Mouse (Mus musculus) heart, postnatal 10 days (tissue): ENCODE data around the gene Clcn7. TPM values are rescaled to one million over a fixed set of nuclear protein-coding genes. Genes with fewer than 3 reads are reported as not detected.
"Not testable (repeated sequence)": the region's sequence is repeated elsewhere in the genome, so short reads cannot be mapped to it uniquely, and the experiment has no call there.

Source experiments
- DNase-seq, 2 experiments: peaks; one replicate each; pipeline ENCODE4 v3.0.0; 2021
- intact Hi-C: fragments of 180-260 bp; cut with DNase I; formaldehyde crosslinking; loops from one replicate; pipeline ENCODE4 v1.15.1; 2025
- total RNA-seq, 2 experiments: library from RNA; stranded (reverse); gene quantifications; 2 replicates each; pipeline ENCODE4 v1.2.3; 2021

Clcn7 gene
- total RNA-seq, 2 experiments from 2014 or later: 27.7 to 28.8 TPM

DNA sequence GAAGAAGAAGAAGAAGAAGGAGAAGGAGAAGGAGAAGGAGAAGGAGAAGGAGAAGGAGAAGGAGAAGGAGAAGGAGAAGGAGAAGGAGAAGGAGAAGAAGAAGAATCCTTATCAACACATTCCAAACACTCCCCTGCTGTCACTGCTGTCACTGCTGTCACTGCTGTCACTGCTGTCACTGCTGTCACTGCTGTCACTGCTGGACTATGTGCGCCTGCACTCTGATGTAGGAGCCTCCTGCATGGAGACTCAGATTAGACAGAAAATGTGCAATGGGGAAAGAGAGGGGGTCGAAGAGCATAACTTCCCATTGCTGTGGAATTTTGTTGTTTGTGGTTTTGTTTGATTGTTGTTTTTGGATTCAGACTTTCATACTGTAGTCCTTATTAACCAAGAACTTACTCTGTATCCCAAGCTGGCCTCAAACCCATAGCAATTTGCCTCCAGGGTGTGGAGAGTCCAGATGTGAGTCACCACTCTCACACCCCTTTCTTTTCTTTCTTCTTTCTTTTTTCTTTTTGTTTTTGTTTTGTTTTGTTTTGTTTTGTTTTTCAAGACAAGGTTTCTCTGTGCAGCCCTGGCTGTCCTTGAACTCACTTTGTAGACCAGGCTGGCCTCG is 7.6 kb upstream of the Clcn7 start:
- intact Hi-C loops, DNase-seq: not testable (repeated sequence)

DNA sequence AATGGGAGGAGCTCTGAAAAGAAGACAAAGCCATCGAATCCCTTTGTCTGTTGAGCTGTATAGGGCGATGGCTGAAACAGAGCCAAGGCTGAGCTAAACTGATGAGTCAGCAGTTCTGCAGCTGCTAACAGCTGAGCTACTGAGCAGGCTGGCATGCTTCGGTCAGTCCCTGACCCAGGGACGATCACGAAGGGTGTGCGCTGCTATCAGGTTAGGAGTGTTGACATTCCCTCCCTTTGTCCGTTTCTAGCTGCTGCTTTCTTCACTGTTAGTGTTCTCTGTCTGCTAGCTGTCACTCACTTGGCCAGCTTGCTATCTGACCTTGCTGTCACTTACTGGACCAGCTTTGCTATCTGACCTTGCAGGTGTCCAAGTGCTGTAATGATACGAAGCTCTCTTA is 6.1 kb upstream of the Clcn7 start:
- intact Hi-C loops: no loop called here

DNA sequence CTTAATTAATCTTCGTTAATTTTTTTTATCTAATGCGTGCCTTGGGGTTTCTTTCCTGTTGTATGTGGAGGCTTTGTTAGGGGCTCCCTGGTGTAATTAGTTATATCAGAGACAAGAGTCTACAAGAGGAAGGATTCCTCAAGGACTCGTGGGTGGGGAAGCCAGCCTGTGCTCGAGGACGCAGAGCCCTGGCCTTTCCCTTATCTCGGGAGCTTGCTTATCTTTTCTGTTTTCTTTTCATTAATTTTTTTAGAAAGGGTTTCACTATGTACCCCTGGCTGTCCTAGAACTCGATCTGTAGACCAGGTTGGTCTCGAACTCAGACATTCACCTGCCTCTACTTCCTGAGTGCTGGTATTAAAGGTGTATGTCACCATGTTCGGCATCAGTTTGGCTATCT is 5.5 kb upstream of the Clcn7 start:
- DNase-seq: no peak
- intact Hi-C loops: no loop called here

More for the DNA sequence above, 6.1 kb upstream of the Clcn7 start:
- peak; percentile 47 to 53 for DNase-seq

DNA sequence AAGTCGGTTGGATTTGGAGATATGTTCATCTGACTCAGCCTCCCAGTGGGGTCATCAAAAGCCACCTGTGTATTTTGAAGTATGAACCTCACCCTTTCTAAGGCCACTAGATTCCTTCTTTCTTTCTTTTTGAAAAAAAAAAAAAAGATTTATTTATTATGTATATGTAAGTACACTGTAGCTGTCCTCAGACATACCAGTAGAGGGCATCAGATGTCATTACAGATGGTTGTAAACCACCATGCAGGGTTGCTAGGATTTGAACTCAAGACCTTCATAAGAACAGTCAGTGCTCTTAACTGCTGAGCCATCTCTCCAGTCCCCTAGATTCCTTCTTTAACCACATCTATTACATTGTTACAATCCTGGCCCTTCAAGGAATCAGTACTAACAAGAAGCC is 3.1 kb upstream of the Clcn7 start:
- DNase-seq: no peak
- intact Hi-C loops: loop anchor here (5.0 kb wide), 1 partner anchor 142 kb away; the partner anchor contains the start of gene Ube2i

DNA sequence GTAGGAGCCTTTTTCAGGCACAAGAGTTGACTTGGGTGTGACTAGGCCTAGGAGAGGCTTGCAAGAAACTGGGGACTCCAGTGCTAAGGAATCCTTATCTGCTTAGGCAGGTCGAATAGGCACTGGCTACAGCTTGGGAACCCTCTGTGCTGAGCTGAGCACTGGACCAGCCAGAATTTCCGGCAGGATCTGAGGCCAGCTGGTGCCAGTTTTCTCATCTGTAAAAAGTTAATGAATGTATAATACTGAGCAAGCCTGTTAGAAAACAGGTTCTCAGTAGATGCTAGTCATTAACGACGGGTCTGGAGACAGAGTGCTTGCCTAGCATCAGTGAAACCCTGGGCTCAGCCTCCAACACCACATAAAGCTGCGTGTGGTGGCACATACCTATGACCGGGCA is 2.4 kb downstream of the Clcn7 start:
- DNase-seq: no peak
- intact Hi-C loops: no loop called here

DNA sequence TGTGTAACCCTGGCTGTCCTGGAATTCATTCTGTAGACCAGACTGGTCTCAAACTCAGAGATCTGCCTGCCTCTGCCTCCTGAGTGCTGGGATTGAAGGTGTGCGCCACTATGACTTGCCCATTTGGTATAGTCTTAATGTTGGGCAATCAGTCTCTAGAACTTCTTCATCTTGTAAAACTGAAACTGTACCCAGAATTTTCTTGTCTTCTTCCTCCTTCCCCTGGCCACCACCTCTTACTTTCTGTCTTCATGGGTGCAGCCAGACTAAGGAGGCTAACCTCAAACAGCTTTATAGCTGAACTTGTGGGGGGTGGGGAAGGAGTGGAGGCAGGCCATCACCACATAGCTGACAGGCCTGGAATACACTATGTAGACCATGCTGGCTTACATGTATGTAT is 5.6 kb downstream of the Clcn7 start:
- intact Hi-C loops: no loop called here
- DNase-seq: no peak

DNA sequence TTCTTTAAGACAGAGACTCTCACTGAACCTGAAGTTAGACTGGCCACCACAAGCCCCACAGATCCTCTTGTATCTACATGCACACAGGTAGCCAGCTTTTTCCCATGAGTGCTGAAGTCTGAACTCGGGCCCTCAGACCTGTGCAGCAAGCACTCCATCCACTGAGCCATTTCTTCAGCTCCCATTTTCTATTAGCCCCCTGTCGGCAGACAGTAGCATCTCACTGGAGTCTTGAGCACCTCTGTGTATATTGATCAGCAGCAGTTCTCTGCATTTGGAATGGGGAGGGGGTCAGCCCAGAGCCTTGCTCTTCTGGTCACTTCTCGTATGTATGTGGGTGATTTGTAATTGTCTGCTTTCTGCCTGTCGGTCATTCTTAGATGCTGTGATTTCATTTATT is 6.8 kb downstream of the Clcn7 start:
- DNase-seq: peak in 1 of 2 experiments; percentile 25
- intact Hi-C loops: no loop called here

DNA sequence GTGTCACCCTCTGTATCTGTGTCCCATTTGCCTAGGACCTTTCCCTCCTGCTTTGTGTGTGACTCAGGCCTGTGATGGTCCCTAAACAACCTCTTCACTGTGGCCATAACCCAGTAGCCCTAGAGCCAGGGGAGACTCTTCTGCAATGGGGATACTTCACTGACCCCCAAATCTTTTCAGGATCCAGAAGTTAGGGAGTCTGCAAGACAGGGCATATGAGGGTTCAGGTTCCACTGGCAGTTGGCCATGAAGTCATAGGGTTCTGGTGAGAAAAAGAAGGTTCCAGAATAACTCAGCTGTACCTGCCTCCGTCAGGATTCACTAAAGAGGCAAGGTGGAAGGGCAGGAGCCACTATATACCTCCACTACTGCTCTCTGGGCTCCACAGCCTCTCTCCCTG is 29.0 kb downstream of the Clcn7 start, which contains the start of gene Ccdc154:
TSS of gene Ccdc154 (plus strand) at position 301 of the 400 bp plus-strand sequence.
- intact Hi-C loops: no loop called here
- DNase-seq: no peak

DNA sequence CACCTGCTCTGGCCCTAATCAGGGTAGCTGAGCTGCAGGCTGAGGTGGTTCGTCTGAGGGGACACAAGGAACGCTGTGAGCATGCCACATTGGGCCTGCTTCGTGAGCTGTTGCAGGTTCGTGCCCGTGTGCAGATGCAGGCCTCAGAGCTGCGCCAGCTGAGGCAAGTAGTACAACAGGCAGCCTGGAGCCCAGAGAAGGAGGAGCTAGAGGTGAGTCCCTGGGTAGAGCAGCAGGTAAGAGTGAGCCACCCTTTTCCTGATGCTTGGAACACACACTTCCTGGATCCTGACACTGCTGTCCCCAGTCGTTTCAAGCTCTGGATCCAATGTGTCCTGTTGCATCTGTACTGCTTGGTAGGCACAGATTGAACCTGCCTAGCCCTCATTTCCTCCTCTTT is 30.2 kb downstream of the Clcn7 start:
- DNase-seq: no peak
- intact Hi-C loops: no loop called here

DNA sequence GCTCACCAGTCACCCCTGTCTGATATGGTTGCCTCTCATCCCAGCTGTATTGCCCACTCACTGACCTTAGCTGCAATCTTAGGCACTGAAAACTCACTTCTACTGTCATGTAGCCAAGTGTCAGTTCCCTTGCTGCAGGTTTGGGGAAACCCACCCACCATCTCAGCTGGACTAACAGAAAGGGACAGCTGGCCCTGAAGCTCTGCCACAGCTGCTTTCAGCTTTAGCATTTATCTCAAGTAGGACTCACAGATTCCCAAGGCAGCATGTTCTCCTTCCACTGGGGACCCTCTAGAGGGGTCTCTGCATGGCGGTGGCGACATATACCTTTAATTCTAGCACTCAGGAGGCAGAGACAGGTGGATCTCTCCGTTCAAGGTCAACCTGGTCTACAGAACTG is 31.6 kb downstream of the Clcn7 start:
- intact Hi-C loops: no loop called here
- no peak for DNase-seq

DNA sequence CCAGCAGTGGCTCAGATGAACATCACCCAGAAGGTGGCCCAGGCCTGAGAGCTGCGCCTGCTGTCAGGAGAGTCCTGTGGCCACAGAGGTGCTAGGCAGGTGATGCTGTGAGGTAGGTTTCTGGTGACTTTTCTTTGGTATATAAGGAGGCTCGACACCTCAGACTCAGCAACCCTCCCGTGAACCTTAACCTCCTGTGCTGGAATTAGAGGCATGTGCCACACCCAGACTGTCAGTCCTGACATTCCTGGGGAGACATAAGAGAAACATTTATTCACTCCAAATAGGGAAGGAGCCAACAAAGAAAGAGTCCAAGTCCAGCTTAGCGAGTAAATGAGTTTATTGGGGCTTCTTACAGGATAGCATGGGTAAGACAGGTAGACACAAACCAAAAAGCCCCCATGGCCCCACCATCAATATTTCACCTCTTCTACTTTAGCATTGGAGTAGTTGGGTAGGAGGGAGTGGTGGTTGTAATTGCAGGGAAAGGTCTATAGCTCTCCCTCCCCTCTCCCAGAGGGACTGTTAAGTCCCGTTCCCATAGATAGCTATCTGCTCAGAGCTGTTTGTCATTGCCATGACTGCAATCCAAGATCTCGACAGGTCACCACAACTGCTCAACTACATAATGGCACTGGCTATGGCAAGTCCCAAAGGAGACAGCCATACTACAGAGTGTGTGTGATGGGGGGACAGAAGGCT is 32.9 kb downstream of the Clcn7 start:
- DNase-seq: no peak
- intact Hi-C loops: no loop called here

DNA sequence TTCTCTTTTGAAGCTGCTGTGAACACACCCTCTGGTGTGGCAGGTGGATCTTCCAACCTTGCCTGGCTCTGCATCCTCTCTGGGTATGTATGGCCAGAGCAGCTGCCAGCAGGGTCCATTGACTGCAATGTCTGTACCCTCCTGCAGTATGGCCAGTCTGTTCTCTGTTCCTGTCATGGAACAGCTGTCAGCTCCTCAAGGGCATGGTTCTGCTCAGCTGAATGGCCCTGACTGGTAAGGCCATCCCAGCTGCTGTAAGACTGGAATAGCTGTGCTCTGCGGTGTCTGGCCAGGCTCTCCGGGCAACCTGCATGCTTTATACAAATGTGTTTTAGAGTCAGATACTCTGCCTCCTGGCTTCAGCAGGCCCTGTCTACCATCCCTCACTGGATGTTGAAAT is 36.5 kb downstream of the Clcn7 start:
- intact Hi-C loops: no loop called here
- no peak for DNase-seq

DNA sequence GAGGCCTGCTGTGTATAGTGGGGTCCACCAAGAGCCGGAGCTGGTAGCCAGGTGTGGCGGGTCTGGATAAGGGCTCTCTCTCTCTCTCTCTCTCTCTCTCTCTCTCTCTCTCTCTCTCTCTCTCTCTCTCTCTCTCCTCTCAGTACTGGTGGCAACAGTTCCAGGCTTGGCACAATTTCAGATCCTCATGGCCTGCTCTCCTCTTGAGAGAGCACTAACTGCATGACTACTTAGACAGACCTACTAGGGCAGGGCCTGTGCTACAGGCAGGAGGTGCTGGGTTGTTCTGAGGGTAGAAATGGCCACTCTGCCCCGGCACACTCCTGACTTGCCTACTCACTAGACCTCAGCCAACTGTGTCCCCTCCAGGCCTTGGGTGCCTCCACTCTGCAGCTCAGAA is 39.4 kb downstream of the Clcn7 start:
- intact Hi-C loops: no loop called here
- no peak for DNase-seq

DNA sequence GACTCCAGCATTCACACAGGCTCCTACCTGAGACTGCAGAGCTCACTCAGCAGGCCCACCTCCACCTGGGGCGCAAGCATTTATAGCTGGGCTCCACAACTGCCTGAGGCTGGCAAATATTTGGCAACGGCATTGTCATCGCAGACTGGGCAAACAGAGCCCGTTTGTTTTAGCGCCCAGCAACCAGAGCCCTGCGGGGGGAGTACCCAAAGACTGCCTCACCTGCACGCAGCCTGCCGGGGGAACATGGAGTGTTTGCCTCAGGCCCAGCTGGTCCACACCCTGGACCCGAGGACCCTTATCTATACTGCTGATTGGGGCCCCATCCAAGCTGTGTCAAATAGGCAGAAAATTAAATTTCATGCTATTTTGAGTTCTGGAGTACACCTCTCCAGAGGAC is 42.2 kb downstream of the Clcn7 start, which contains the start of gene Gm38655:
TSS of gene Gm38655 (minus strand) at position 61 of the 400 bp plus-strand sequence.
- no peak for DNase-seq
- intact Hi-C loops: no loop called here

DNA sequence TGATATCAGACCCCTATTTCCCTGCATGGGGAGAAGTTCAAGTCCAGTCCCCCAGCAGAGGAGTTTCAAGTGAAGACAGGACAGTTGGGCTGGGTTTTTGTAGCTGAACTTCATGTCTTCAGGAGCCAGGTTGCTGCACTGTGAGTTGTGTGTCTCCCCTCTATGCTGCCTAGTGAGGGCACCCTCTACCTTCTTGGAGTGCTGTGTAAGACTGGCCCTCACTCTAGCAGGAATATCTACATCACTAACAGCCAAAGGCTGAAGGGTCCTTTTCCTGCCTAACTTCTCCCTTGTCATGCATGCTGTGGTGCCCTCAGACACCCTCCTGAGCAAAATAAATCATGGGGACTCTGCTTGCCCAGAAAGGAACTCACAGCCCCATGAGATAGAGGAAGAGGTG is 50.0 kb downstream of the Clcn7 start:
- DNase-seq: peak in 1 of 2 experiments; percentile 9
- intact Hi-C loops: loop anchor here (5.0 kb wide), 1 partner anchor 71 kb away; no protein-coding TSS in a partner anchor

DNA sequence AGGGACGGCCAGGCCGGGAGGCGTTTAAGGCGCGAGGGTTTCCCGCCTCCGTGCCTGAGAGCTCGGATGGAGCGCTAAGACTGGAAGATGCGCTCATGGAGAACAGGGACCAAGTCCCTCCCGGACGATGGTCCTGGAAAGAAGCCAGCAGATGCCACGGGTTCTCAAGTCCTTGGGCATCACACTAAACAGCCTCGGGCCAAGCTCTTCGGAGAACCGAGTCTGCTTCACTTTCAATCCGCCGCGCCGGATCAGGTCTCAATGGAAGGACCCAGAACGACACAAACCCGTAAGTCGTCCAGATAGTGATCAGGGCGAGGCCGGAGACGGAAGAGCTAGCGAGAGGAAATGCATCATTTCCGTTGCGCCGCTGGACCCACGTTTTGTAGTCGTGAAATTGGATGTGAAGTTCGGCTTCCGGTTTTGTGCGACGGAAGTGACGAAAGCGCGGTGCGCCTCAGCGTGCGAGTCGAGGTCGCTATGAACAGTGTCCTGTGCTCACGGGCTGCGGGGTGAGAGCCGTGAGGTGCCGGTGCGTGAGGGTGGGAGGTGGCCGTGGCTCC is 51.0 kb downstream of the Clcn7 start, which contains the start of gene BC003965:
TSS of gene BC003965 (plus strand) at position 426 of the 563 bp plus-strand sequence.
- intact Hi-C loops: loop anchor here (5.0 kb wide), 1 partner anchor 72 kb away; no protein-coding TSS in a partner anchor
- DNase-seq: peak; percentile 98 to 100

DNA sequence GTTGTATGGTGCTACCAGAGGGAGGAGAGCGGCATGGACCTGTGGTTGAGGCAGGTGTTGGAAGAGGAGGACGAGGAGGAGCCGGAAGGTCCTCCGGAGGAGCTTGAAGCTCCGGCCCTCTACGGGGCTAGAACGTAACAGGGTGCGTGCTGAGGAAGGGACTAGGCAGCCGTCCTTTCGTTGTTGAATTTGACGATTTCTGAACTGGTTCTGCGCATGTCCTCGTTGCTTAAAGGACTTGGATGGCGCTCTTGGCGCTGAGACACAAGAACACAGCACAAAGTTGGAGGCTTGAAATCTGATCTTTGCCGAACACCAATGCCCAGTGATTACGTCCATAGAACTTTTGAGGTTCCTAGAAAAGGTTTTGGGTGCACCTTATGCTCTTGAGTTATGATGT is 51.8 kb downstream of the Clcn7 start:
- intact Hi-C loops: loop anchor here (5.0 kb wide), 1 partner anchor 73 kb away; no protein-coding TSS in a partner anchor
- DNase-seq: no peak

DNA sequence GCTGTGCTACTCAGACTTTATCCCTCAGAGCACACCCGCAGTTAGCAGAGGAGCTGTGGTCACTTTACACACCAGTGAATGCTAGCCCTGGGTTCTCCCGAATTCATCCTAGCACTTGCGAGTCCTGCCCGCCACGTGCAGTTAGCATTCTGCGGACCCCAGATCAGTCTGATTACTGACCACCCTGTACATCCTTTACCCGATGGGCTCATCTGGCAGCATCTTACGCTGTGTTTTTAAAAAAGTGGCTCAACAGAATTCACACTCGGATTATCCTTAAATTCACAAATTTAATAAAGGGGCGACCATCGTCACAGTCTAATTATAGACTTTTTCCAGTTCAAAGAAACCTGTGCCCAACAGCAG is 54.6 kb downstream of the Clcn7 start:
- DNase-seq: no peak
- intact Hi-C loops: loop anchor here (2.0 kb wide), 1 partner anchor 87 kb away; the partner anchor contains the start of gene Ube2i

DNA sequence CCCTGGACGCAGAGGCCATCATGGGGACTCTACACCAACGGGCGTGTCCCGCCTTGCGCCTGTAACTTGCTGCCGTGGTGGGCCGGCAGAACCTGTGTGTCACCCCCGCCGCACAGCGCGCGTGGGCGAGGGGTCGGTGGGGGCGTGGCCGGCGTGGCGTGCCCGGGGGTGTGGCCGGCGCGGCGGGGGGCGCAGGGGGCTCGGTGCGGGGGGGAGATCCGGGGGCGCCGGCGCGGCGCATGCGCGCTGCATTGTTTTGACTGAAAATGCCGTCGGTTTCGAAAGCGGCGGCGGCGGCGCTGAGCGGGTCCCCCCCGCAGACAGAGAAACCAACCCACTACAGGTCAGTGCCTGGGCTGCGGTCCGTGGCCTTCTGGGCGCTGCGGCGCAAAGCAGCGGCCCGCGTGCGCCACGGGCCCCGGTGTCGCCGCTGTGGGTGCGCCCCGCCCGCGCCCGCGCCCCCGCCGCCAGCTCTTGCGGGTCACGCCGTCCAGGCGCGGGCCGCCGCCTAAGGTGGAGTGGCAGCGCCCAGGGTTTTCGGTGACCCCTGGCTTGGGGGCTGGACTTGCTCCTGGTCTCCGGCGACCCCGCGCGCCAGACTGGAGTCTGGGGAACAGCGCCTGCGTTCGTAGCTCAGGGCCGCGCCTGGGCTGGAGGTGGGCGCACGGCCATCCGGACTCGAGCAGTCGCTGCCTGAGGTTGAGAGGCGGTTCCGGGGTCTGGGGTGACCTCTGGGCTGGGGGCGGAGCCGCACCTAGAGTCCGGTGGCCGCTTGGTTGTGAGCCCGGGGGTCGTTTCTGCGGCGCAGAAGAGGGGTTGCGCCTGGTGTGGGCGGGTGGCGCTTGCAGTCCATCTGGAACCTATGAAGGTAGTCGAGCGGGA is 55.2 kb downstream of the Clcn7 start, which contains the start of gene Unkl:
TSS of gene Unkl (plus strand) at position 248 of the 882 bp plus-strand sequence.
- intact Hi-C loops: loop anchor here (2.0 kb wide), 1 partner anchor 86 kb away; the partner anchor contains the start of gene Ube2i
- peak; percentile 80 to 84 for DNase-seq

DNA sequence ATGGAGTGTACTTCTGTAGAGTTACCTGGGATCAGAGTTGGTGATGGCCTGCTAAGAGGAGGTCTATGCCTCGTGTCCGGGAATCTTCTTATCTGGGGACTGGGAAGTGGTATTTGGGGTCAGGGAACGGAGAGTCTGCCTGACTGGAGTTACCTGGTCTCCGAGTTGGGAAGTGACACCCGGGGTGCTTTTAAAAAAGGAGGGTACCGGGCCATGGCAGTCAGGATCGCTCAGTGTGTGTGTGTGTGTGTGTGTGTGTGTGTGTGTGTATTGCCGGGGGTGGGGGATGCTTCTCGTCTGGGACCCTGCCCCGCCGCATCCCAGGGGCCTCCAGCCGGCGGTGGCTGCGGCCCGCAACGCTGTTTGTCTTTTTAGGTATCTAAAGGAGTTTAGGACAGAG is 55.9 kb downstream of the Clcn7 start:
- intact Hi-C loops: loop anchor here (2.0 kb wide), 1 partner anchor 86 kb away; the partner anchor contains the start of gene Ube2i
- no peak for DNase-seq
